Mouse (Mus musculus): ENCODE measurements around the gene Emd. TPM values are rescaled to one million over a fixed set of nuclear protein-coding genes. Genes with fewer than 3 reads are reported as not detected.

Gene Emd
- polyA plus RNA-seq, 1 experiment from 2014 or later, result 29.0 TPM

Small RNA genes lying within 50 kb of the gene (microRNA-seq; reads per million reads assigned to microRNA genes)
- 0.61 reads per million for gene Mir7091

Other genes starting within 250 kb of the Emd start
- gene Irak1, start 230.8 kb upstream of the Emd start, polyA plus RNA-seq (2015; fragmentation: Nextera tagmentation; extraction: Ambion mirVana), result 54.0 and 58.6 TPM in 2 replicates
- gene Opn1mw, start 127.2 kb upstream of the Emd start, polyA plus RNA-seq (2015; fragmentation: Nextera tagmentation; extraction: Ambion mirVana), result not detected in 2 replicates
- gene Mecp2, start 119.3 kb upstream of the Emd start, polyA plus RNA-seq (2015; fragmentation: Nextera tagmentation; extraction: Ambion mirVana), result 10.6 and 12.1 TPM in 2 replicates
- gene Tex28, start 86.8 kb upstream of the Emd start, polyA plus RNA-seq (2015; fragmentation: Nextera tagmentation; extraction: Ambion mirVana), result not detected in 2 replicates
- 0.08 TPM in 1 of 2 replicates, not detected in the other for gene Tktl1, start 77.4 kb upstream of the Emd start, polyA plus RNA-seq (2015; fragmentation: Nextera tagmentation; extraction: Ambion mirVana)
- gene Flna, start 4.9 kb upstream of the Emd start, polyA plus RNA-seq (2015; fragmentation: Nextera tagmentation; extraction: Ambion mirVana), result 228 and 248 TPM in 2 replicates
- 675 and 811 TPM in 2 replicates for gene Rpl10, start 16.1 kb downstream of the Emd start, polyA plus RNA-seq (2015; fragmentation: Nextera tagmentation; extraction: Ambion mirVana)
- gene Taz, start 27.2 kb downstream of the Emd start, polyA plus RNA-seq (2015; fragmentation: Nextera tagmentation; extraction: Ambion mirVana), result 89.2 and 89.6 TPM in 2 replicates
- gene Dnase1l1, start 27.6 kb downstream of the Emd start, polyA plus RNA-seq (2015; fragmentation: Nextera tagmentation; extraction: Ambion mirVana), result 17.3 and 20.2 TPM in 2 replicates
- gene Atp6ap1, start 42.4 kb downstream of the Emd start, polyA plus RNA-seq (2015; fragmentation: Nextera tagmentation; extraction: Ambion mirVana), result 156 and 175 TPM in 2 replicates
- gene Gdi1, start 50.3 kb downstream of the Emd start, polyA plus RNA-seq (2015; fragmentation: Nextera tagmentation; extraction: Ambion mirVana), result 203 and 211 TPM in 2 replicates
- 62.6 and 67.7 TPM in 2 replicates for gene Fam50a, start 58.3 kb downstream of the Emd start, polyA plus RNA-seq (2015; fragmentation: Nextera tagmentation; extraction: Ambion mirVana)
- 16.7 and 19.4 TPM in 2 replicates for gene Plxna3, start 74.4 kb downstream of the Emd start, polyA plus RNA-seq (2015; fragmentation: Nextera tagmentation; extraction: Ambion mirVana)
- 89.8 and 90.3 TPM in 2 replicates for gene Lage3, start 98.9 kb downstream of the Emd start, polyA plus RNA-seq (2015; fragmentation: Nextera tagmentation; extraction: Ambion mirVana)
- 72.6 and 75.4 TPM in 2 replicates for gene Ubl4a, start 118.5 kb downstream of the Emd start, polyA plus RNA-seq (2015; fragmentation: Nextera tagmentation; extraction: Ambion mirVana)
- gene Slc10a3, start 118.7 kb downstream of the Emd start, polyA plus RNA-seq (2015; fragmentation: Nextera tagmentation; extraction: Ambion mirVana), result 21.9 and 22.6 TPM in 2 replicates
- gene Fam3a, start 138.6 kb downstream of the Emd start, polyA plus RNA-seq (2015; fragmentation: Nextera tagmentation; extraction: Ambion mirVana), result 43.8 and 47.4 TPM in 2 replicates
- 20.1 and 21.3 TPM in 2 replicates for gene Ikbkg, start 138.6 kb downstream of the Emd start, polyA plus RNA-seq (2015; fragmentation: Nextera tagmentation; extraction: Ambion mirVana)
- 66.8 and 67.2 TPM in 2 replicates for gene G6pdx, start 174.5 kb downstream of the Emd start, polyA plus RNA-seq (2015; fragmentation: Nextera tagmentation; extraction: Ambion mirVana)
- gene Gm6880, start 226.7 kb downstream of the Emd start, polyA plus RNA-seq (2015; fragmentation: Nextera tagmentation; extraction: Ambion mirVana), result 1.1 and 2.2 TPM in 2 replicates

Data from limb, embryonic 15.5 days (tissue).